7 mouse cellular contexts compared by ENCODE assay signal in genomic region chr16:96083179-96083646, GRCm38 (mm10). TPM values are rescaled to one million over a fixed set of nuclear protein-coding genes. Genes with fewer than 3 reads are reported as not detected.
A peak's percentile ranks its signal among the peaks of the same experiment; 100 is the strongest.
DNase-seq lines count a peak whose midpoint lies in the region; ATAC-seq and TF ChIP-seq lines count a peak whose summit lies in the region.

No protein-coding gene starts in this region.

- peaks cover 27% of the 10 kb centered on the region for H3K36me3 ChIP-seq in forebrain, embryonic 14.5 days (ENCODE audit: control insufficient read depth, insufficient read depth, low read length)
- peaks cover 16% of the 10 kb centered on the region; the same call in 1 of the 2 replicates for H3K36me3 ChIP-seq in hindbrain, postnatal 0 days (ENCODE audit: insufficient read depth, low read length)
- peaks cover 23% of the 10 kb centered on the region for H3K36me3 ChIP-seq in myocyte (ENCODE audit: control insufficient read depth, insufficient read depth)

- DNase-seq in thymus, postnatal 14 days = peak; percentile 30
- DNase-seq in thymus, adult 18-20 months = no peak
- peak; percentile 63 for DNase-seq in forebrain, embryonic 14.5 days (ENCODE audit: low spot score)
- DNase-seq in hindbrain, postnatal 0 days (ENCODE audit: low spot score) = no peak
- peak; percentile 9 for DNase-seq in liver
- no peak for DNase-seq in layer of hippocampus, adult 11-12 months (ENCODE audit: low spot score)

- H3ac ChIP-seq in myocyte (ENCODE audit: control insufficient read depth, insufficient read length) = peak overlapping the region; percentile 91

- peaks cover 9% of the 10 kb centered on the region for H3K4me1 ChIP-seq in forebrain, embryonic 14.5 days (ENCODE audit: control insufficient read depth, insufficient read depth, low read length)
- H3K4me1 ChIP-seq in hindbrain, postnatal 0 days (ENCODE audit: insufficient read depth, low read length) = peaks cover 5% of the 10 kb centered on the region

- TF ChIP-seq CTCF in hindbrain, postnatal 0 days (IDR thresholded peaks at IDR 0.05; ENCODE audit: low read depth) = no peak

- peak overlapping the region; percentile 74 for H3K4me2 ChIP-seq in forebrain, embryonic 14.5 days (ENCODE audit: low read length)
- peak overlapping the region; percentile 70 for H3K4me2 ChIP-seq in hindbrain, postnatal 0 days (ENCODE audit: low read depth, low read length)
- peak overlapping the region; percentile 63 for H3K4me2 ChIP-seq in myocyte (ENCODE audit: low read depth)

- WGBS in forebrain, embryonic 14.5 days = 6% methylated on average over 20 of the region's 20 CpGs
- 5% methylated on average over 20 of the region's 20 CpGs for WGBS in hindbrain, postnatal 0 days

- H3K9me3 ChIP-seq in forebrain, embryonic 14.5 days (replicated peaks; ENCODE audit: control insufficient read depth, low read length) = no peaks in the 10 kb centered on the region
- H3K9me3 ChIP-seq in hindbrain, postnatal 0 days (ENCODE audit: low read length) = no peaks in the 10 kb centered on the region

- peak overlapping the region; percentile 98 for H3K9ac ChIP-seq in forebrain, embryonic 14.5 days (ENCODE audit: low read length)
- peak overlapping the region; percentile 100 for H3K9ac ChIP-seq in hindbrain, postnatal 0 days (replicated peaks; ENCODE audit: low read length)

- no peak for ATAC-seq in forebrain, embryonic 14.5 days
- no peak for ATAC-seq in hindbrain, postnatal 0 days

- TF ChIP-seq POLR2A in myocyte (IDR thresholded peaks at IDR 0.05; ENCODE audit: insufficient read length, low read depth) = peak; percentile 34

- peaks cover 31% of the 10 kb centered on the region for H3K79me2 ChIP-seq in myocyte (ENCODE audit: control insufficient read depth, insufficient read depth)

- H3K4me3 ChIP-seq in forebrain, embryonic 14.5 days (ENCODE audit: low read depth, low read length) = peak overlapping the region; percentile 97
- peak overlapping the region; percentile 99 for H3K4me3 ChIP-seq in hindbrain, postnatal 0 days (ENCODE audit: low read length)
- H3K4me3 ChIP-seq in myocyte = peak overlapping the region; percentile 39

- peak overlapping the region; percentile 96 for H3K27ac ChIP-seq in forebrain, embryonic 14.5 days (ENCODE audit: low read depth, low read length)
- H3K27ac ChIP-seq in hindbrain, postnatal 0 days = peak overlapping the region; percentile 99

- no peaks in the 10 kb centered on the region for H3K27me3 ChIP-seq in forebrain, embryonic 14.5 days (replicated peaks; ENCODE audit: control insufficient read depth, insufficient read depth, low read length)
- no peaks in the 10 kb centered on the region for H3K27me3 ChIP-seq in hindbrain, postnatal 0 days (ENCODE audit: insufficient read depth, low read length)
- no peaks in the 10 kb centered on the region for H3K27me3 ChIP-seq in myocyte (ENCODE audit: control insufficient read depth, insufficient read depth, insufficient read length)

TF ChIP-seq in myocyte, 11 proteins besides CTCF, POLR2A, EP300 and RAD21:
- TF ChIP-seq TCF12 (IDR thresholded peaks at IDR 0.05; ENCODE audit: insufficient read depth, poor library complexity, severe bottlenecking) = no peak
- TF ChIP-seq POLR2AphosphoS2 (IDR thresholded peaks at IDR 0.05; ENCODE audit: insufficient read length, low read depth) = no peak
- no peak for TF ChIP-seq E2F4 (IDR thresholded peaks at IDR 0.05; ENCODE audit: insufficient read depth)
- TF ChIP-seq MAX (IDR thresholded peaks at IDR 0.05; ENCODE audit: low read depth) = no peak
- no peak for TF ChIP-seq CEBPB (IDR thresholded peaks at IDR 0.05; ENCODE audit: insufficient read depth, poor library complexity, severe bottlenecking)
- no peak for TF ChIP-seq MYOG (IDR thresholded peaks at IDR 0.05; ENCODE audit: control insufficient read depth in 1 of 3, insufficient read depth in 1 of 3, insufficient read length in 2 of 3, low read depth in 2 of 3)

RNA-seq across cellular contexts. Expression of gene Brwd1, which starts 0.9 kb away (rescaled TPM):
- polyA plus RNA-seq in forebrain, embryonic 14.5 days (2014; fragmentation: Nextera tagmentation; extraction: Ambion mirVana) = 270 and 272 TPM in 2 replicates
- total RNA-seq in hindbrain, postnatal 0 days (2014; rRNA removed) = 128 and 130 TPM in 2 replicates
- 135 and 144 TPM in 2 replicates for polyA plus RNA-seq in hindbrain, postnatal 0 days (2015; fragmentation: Nextera tagmentation; extraction: Ambion mirVana)
- 21.4 TPM for polyA plus RNA-seq in myocyte (2012; fragmentation: generic; extraction: Trizol)

RNA-seq across cellular contexts. Expression of gene Hmgn1, which starts 44.3 kb away (rescaled TPM):
- 520 and 536 TPM in 2 replicates for polyA plus RNA-seq in forebrain, embryonic 14.5 days (2014; fragmentation: Nextera tagmentation; extraction: Ambion mirVana)
- total RNA-seq in hindbrain, postnatal 0 days (2014; rRNA removed) = 85.9 and 103 TPM in 2 replicates
- 207 and 258 TPM in 2 replicates for polyA plus RNA-seq in hindbrain, postnatal 0 days (2015; fragmentation: Nextera tagmentation; extraction: Ambion mirVana)
- 120 TPM for polyA plus RNA-seq in myocyte (2012; fragmentation: generic; extraction: Trizol)

Comparison
In these comparisons a context has a peak if more than half of its experiments do, and no peak if none do; other contexts are left out.
1. DNase-seq: peak in thymus, postnatal 14 days (single experiment), forebrain, embryonic 14.5 days (single experiment) and liver (single experiment); none in thymus, adult 18-20 months (0 of 2), hindbrain, postnatal 0 days (single experiment) and layer of hippocampus, adult 11-12 months (single experiment).
2. H3K4me3 ChIP-seq: peak in every context shown above with its lines; median percentile 99 in hindbrain, postnatal 0 days; 97 in forebrain, embryonic 14.5 days; 39 in myocyte.
3. Peak in every context shown above with its lines, with median percentiles within 50 percentile points of each other: H3K4me2 ChIP-seq.